Mouse (Mus musculus): ENCODE results near the gene Mrvi1.

Mrvi1 gene

GRCm38 (mm10) chr7:110982053-110982705 lies at the start of gene Mrvi1:
Mrvi1 (minus strand) TSS chr7:110982461.
- in situ Hi-C loops (cut with MboI; ENCODE audit: low pct_unique_long_range_greater_than_20kb in 1 of 2, low sequenced_read_pairs in 2 of 2, unreplicated experiment in 1 of 2), result no loop called here

DNA sequence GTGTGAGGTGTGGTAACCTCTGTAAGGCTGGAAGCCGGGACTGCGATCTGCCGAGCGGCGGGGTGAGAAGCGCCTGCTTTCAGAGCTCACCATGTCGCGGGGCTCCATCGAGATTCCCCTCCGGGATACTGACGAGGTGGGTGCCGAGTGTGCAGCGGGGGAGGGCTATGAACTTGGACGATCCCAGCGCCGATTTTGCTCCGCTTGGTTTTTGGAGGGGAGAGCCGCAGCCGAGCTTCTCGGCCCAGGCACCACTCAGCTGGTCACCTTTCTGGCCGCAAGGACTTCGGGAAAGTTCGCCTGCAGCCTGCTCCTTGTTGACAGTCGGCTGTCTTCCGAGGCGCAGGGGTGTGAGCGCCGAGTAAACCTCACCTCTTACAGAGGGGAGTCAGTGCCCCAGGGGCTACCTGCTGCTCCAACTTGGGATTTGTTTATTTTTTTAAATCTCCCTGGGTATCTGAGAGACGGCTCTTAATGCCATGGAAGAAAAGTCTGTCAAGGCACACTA lies 46.8 kb upstream of the Mrvi1 start:
- in situ Hi-C loops (cut with MboI; ENCODE audit: low pct_unique_long_range_greater_than_20kb in 1 of 2, low sequenced_read_pairs in 2 of 2, unreplicated experiment in 1 of 2), result no loop called here

- in situ Hi-C loops (cut with MboI; ENCODE audit: low pct_unique_long_range_greater_than_20kb in 1 of 2, low sequenced_read_pairs in 2 of 2, unreplicated experiment in 1 of 2), result no loop called here
These were observed 46.2 kb upstream of the Mrvi1 start, which contains the start of gene Ctr9 for GRCm38 (mm10) chr7:111028281-111029045. Ctr9 (plus strand) TSS chr7:111028951.

DNA sequence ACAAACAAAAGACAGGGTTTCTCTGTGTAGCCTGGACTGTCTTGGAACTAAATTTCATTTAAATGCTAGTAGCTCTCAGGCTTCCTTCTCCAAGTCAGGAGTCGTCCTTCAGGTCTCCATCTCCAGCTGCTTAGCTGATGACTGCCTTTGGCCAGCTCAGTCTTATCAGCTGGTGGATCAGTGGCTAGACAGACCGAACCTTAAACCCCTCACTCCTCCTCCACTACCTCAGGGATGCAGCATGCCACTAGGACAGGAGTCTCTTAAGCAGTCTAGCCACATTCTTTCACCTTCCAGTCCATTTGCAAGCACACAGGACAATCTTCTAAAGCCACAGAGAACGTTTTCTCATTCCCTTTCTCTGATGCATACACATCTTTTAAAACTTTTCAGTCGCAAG lies 42.7 kb upstream of the Mrvi1 start:
- in situ Hi-C loops (cut with MboI; ENCODE audit: low pct_unique_long_range_greater_than_20kb in 1 of 2, low sequenced_read_pairs in 2 of 2, unreplicated experiment in 1 of 2), result no loop called here

DNA sequence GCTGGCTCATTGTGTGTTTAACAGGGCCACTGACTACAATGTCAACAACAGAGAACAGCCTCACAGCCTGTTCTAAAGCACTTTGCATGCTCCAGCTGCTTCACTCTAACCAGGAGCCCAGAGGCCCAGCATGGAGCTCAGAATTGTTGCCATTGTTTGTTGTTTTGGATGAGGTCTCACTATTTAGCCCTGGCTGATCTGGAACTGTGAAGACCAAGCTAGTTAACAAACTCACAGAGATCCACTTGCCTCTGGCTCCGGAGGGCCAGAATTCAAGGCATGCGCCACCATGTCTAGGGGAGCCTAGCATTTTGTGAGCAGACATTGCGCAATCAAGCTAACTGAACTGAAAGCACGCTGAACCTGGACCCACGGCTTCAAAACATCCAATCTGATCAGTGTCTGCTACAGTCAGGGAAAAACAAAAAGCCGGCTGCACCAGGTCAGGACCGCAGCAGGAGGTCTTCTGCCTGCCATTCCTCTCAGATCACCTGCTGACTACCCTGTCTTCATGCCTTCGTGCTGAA lies 41.9 kb upstream of the Mrvi1 start:
- in situ Hi-C loops (cut with MboI; ENCODE audit: low pct_unique_long_range_greater_than_20kb in 1 of 2, low sequenced_read_pairs in 2 of 2, unreplicated experiment in 1 of 2), result no loop called here

GRCm38 (mm10) chr7:111020814-111021213 lies 38.6 kb upstream of the Mrvi1 start:
- in situ Hi-C loops (cut with MboI; ENCODE audit: low pct_unique_long_range_greater_than_20kb in 1 of 2, low sequenced_read_pairs in 2 of 2, unreplicated experiment in 1 of 2), result no loop called here

GRCm38 (mm10) chr7:111016921-111017320 lies 34.7 kb upstream of the Mrvi1 start:
- in situ Hi-C loops (cut with MboI; ENCODE audit: low pct_unique_long_range_greater_than_20kb in 1 of 2, low sequenced_read_pairs in 2 of 2, unreplicated experiment in 1 of 2), result loop anchor here in 1 of 2 experiments (10.0 kb wide), 1 partner anchor 202 kb away; no protein-coding TSS in a partner anchor

DNA sequence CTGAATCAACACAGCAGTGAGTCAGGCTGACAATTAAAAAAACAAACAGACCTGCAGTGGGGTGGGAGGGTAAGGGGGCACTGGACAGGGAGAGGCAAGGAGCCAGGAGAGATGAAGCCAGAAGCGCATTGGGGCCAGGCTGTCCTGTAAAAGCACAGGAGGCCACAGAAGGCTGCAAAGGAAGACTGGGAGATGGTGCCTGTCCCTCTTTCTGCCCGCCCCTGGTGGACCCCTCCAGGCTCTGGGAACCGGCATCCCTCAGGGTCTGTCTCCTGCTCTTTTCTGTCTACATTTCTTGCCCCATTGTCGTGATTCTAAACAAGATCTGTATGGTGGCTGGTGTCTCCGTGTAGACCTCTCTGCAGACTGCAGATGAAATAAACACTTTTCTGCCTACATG lies 33.5 kb upstream of the Mrvi1 start:
- in situ Hi-C loops (cut with MboI; ENCODE audit: low pct_unique_long_range_greater_than_20kb in 1 of 2, low sequenced_read_pairs in 2 of 2, unreplicated experiment in 1 of 2), result loop anchor here in 1 of 2 experiments (10.0 kb wide), 1 partner anchor 201 kb away; no protein-coding TSS in a partner anchor

DNA sequence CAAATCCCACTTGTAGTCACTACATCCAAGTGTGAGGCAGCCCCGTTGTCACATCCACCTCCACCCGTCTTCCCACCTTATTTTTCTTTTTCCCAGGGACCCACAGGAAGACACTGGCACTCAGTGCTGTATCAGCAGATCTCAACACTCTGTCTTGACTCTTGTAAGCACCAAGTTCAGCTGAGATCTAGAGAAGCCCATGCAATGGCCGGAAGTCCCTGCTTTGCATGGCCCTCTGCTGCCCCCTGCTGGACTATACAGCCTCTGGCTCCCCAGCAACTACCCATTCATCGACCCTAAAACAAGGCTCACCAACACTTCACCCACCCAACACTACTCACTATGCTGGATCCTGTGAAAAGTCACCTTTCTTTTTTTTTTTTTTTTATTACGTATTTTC lies 32.6 kb upstream of the Mrvi1 start:
- in situ Hi-C loops (cut with MboI; ENCODE audit: low pct_unique_long_range_greater_than_20kb in 1 of 2, low sequenced_read_pairs in 2 of 2, unreplicated experiment in 1 of 2), result loop anchor here in 1 of 2 experiments (10.0 kb wide), 1 partner anchor 200 kb away; no protein-coding TSS in a partner anchor

DNA sequence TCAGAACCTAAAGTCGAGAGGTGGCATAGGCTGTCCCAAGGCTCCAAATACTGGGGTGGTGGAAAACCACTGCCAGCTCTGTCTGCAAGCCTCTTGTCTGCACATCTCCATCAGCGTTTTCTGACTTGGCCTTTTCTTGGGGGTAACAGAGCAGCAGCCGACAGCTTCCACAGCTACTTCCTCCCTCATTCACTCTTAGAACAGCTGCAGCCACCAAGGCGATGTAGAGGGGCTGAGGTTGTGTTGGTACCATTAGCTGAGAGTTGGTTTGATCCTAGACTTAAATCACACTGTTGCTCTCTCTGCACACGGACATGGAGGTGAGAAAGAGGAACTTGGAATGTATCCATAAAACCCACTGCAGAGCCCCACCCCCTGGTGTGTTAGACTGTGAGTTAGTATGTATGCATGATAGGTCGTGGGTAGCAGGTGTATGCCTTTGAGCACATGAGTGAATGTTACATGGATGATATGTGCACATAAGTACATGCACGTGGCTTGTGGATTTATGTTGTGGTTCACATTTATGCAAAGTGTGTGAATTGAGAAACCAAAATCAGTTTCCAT lies 31.9 kb upstream of the Mrvi1 start:
- in situ Hi-C loops (cut with MboI; ENCODE audit: low pct_unique_long_range_greater_than_20kb in 1 of 2, low sequenced_read_pairs in 2 of 2, unreplicated experiment in 1 of 2), result loop anchor here in 1 of 2 experiments (10.0 kb wide), 1 partner anchor 199 kb away; no protein-coding TSS in a partner anchor

GRCm38 (mm10) chr7:111004136-111004840 lies 22.0 kb upstream of the Mrvi1 start:
- in situ Hi-C loops (cut with MboI; ENCODE audit: low pct_unique_long_range_greater_than_20kb in 1 of 2, low sequenced_read_pairs in 2 of 2, unreplicated experiment in 1 of 2), result no loop called here

DNA sequence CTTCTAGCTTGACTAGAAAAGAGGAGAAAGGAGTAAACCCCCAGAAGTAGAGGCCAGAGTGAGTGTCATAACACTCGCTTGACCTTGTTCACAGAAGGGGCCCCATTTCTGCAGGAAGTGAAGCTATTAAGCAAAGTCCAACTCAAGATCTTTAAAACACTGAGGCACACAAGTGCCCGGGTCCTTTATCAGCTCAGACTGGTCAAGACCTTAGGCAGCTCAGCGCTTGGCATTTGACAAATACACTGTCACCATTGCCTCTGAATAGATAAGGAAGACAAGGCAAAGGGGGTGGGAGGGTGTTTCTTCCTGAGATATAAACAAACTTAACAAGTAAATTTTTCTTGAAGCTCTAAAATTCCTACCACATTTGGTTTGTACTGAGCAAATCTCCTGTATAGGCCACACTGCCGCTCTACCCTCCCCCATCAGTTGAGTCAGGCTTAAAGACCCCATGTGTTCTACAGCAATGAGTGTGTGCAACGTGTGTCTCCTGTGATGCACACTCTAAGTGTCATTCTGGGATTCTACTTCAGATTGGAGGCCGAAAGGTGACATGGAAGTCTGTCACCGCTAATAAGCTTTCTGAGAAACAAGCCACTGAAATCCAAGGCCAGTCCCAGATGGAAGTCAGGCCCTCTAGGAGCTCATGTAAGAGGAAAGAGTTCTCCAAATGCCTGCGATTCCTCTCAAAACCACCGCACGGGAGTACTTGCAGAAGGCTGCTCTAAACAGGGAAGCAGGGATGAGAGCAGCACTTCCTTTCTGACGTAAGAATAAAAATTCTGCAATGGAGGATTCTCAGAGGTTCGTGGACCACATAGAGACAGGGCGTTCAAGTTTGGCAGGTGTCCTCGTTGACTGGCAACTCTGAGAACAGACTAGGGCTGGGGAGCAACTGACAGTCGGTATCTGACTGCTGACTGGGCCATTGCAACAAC lies 16.9 kb upstream of the Mrvi1 start:
- in situ Hi-C loops (cut with MboI; ENCODE audit: low pct_unique_long_range_greater_than_20kb in 1 of 2, low sequenced_read_pairs in 2 of 2, unreplicated experiment in 1 of 2), result no loop called here

GRCm38 (mm10) chr7:110991221-110991494 lies 8.9 kb upstream of the Mrvi1 start:
- in situ Hi-C loops (cut with MboI; ENCODE audit: low pct_unique_long_range_greater_than_20kb in 1 of 2, low sequenced_read_pairs in 2 of 2, unreplicated experiment in 1 of 2), result no loop called here

GRCm38 (mm10) chr7:110990356-110991220 lies 8.3 kb upstream of the Mrvi1 start:
- in situ Hi-C loops (cut with MboI; ENCODE audit: low pct_unique_long_range_greater_than_20kb in 1 of 2, low sequenced_read_pairs in 2 of 2, unreplicated experiment in 1 of 2), result no loop called here

GRCm38 (mm10) chr7:110989286-110989879 lies 7.1 kb upstream of the Mrvi1 start:
- in situ Hi-C loops (cut with MboI; ENCODE audit: low pct_unique_long_range_greater_than_20kb in 1 of 2, low sequenced_read_pairs in 2 of 2, unreplicated experiment in 1 of 2), result no loop called here

- in situ Hi-C loops (cut with MboI; ENCODE audit: low pct_unique_long_range_greater_than_20kb in 1 of 2, low sequenced_read_pairs in 2 of 2, unreplicated experiment in 1 of 2), result no loop called here
These were observed 5.8 kb upstream of the Mrvi1 start for GRCm38 (mm10) chr7:110988081-110988480.
